Mouse (Mus musculus): ENCODE data around the gene Brpf1. TPM values are rescaled to one million over a fixed set of nuclear protein-coding genes. Genes with fewer than 3 reads are reported as not detected.

Brpf1 gene
- polyA plus RNA-seq, 1 experiment from 2014 or later: 17.7 TPM

DNA sequence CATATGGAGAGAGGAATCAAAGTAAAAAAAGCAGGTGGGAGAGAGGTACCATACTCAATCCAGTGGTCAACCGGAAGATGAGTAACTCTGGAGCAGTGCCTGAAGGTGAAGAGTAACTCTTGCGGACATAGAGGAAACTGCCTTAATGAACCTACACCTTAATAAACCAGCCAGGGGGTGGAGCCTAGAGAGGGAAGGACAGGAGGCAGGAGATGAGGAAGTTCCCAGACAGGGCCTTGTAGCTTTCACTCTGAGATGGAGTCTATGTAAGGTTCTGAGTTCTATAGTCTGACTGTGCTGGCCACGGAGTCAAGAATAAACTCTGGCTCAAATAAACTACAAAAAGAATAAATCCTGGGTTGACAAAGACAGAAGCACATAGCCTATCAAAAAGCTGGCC lies 22.0 kb upstream of the Brpf1 start:
- WGBS: 71% methylated on average over 3 of the region's 3 CpGs
- no peak for DNase-seq (ENCODE audit: low spot score)
- Histone ChIP-seq H3K36me3 (peaks cover 3% of the 10 kb centered on the region; the same call in 1 of the 2 replicates), H3K27ac (no peak overlapping the region), H3K27me3 (ENCODE audit: insufficient read depth, poor library complexity, severe bottlenecking) (peaks cover 50% of the 10 kb centered on the region), H3K9me3 (no peaks in the 10 kb centered on the region), H3K4me3 (no peak overlapping the region), H3K4me1 (peaks cover 19% of the 10 kb centered on the region)

DNA sequence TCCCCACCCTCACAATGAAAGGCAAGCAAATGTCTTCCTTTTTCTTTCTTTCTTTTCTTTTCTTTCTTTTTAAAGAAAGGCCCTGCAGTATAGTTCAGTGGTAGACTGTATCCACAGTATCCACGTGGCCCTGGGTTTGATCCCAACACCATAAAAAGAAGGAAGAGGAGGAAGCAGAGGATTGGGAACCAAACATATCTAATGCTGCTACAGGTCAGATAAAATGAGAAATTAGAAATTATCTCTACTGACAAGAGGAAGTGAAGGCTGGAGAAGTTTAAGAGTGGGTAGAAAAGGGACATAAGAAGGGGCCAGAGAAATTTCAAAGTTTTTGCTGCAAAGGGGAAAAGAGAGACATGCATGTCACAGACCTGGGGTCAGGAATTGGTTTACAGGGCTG lies 20.6 kb upstream of the Brpf1 start:
- Histone ChIP-seq H3K36me3 (no peaks in the 10 kb centered on the region), H3K9me3 (no peaks in the 10 kb centered on the region), H3K4me3 (no peak overlapping the region), H3K27me3 (ENCODE audit: insufficient read depth, poor library complexity, severe bottlenecking) (peaks cover 48% of the 10 kb centered on the region), H3K4me1 (peaks cover 19% of the 10 kb centered on the region), H3K27ac (no peak overlapping the region)
- WGBS: 63% methylated on average over 1 of the region's 1 CpGs
- no peak for DNase-seq (ENCODE audit: low spot score)

DNA sequence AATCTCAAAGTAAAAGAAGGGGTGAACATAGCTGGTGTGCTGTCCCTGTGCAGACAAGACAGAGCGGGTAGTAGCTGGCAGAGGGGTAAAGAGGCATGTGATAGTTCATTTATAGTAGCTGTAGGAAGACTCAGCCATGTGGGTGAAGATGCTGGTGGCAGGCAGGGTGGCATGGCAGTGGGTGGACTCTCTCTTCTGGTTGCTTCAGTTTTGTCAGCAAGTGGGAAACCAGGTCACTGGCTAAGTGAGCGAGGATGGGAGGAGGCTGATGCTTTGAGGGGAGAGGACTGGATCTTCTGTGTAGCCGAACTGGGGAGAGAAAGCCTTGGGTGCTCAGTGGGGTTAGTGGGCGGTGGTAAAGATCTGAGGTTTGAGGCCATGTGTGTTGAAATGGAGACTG lies 19.7 kb upstream of the Brpf1 start:
- H3K27ac ChIP-seq: no peak overlapping the region
- peaks cover 39% of the 10 kb centered on the region for H3K27me3 ChIP-seq (ENCODE audit: insufficient read depth, poor library complexity, severe bottlenecking)
- no peaks in the 10 kb centered on the region for H3K9me3 ChIP-seq
- peaks cover 14% of the 10 kb centered on the region for H3K4me1 ChIP-seq
- DNase-seq (ENCODE audit: low spot score): no peak
- no peak overlapping the region for H3K4me3 ChIP-seq
- 59% methylated on average over 4 of the region's 4 CpGs for WGBS
- no peaks in the 10 kb centered on the region for H3K36me3 ChIP-seq

DNA sequence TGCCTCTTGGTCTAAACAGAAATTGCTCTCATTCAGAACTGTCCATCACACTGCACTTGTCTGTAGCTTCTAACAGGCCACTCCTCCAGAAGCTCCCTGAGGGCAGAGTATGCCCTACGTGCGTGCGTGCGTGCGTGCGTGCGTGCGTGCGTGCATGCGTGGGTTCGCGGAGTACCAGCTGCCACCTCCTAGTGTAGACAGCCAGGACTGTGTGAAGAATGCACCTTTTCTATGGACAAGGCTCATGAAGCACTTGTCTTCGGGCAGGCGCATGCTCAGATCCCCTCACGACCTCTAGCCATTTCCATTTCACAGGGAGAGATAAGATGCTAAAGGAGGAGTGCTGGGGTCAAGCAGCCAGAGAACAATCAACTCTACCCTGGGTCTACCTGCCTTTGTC lies 17.6 kb upstream of the Brpf1 start:
- H3K4me1 ChIP-seq: no peaks in the 10 kb centered on the region
- no peaks in the 10 kb centered on the region for H3K36me3 ChIP-seq
- no peaks in the 10 kb centered on the region for H3K9me3 ChIP-seq
- H3K27ac ChIP-seq: no peak overlapping the region
- DNase-seq (ENCODE audit: low spot score): no peak
- H3K27me3 ChIP-seq (ENCODE audit: insufficient read depth, poor library complexity, severe bottlenecking): peaks cover 18% of the 10 kb centered on the region
- H3K4me3 ChIP-seq: no peak overlapping the region
- WGBS: 82% methylated on average over 15 of the region's 15 CpGs

DNA sequence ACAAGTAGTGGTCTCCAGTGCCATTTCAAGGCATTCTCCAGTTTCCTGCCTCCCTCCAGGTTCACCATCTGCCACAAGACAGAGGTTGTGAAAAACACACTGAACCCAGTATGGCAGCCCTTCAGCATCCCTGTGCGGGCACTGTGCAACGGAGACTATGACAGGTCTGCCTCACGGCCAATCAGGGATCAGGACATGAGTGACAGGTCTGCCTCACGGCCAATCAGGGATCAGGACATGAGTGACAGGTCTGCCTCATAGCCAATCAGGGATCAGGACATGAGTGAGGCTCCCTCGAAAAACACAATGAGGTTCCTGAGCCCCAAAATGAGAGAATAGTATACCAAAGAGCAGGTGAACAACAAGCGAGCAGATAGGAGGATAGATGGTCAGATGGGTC lies 16.6 kb upstream of the Brpf1 start:
- no peak for DNase-seq (ENCODE audit: low spot score)
- Histone ChIP-seq H3K27me3 (ENCODE audit: insufficient read depth, poor library complexity, severe bottlenecking) (peaks cover 8% of the 10 kb centered on the region), H3K9me3 (no peaks in the 10 kb centered on the region), H3K36me3 (no peaks in the 10 kb centered on the region), H3K4me1 (no peaks in the 10 kb centered on the region), H3K4me3 (no peak overlapping the region), H3K27ac (no peak overlapping the region)
- WGBS: 67% methylated on average over 6 of the region's 6 CpGs

DNA sequence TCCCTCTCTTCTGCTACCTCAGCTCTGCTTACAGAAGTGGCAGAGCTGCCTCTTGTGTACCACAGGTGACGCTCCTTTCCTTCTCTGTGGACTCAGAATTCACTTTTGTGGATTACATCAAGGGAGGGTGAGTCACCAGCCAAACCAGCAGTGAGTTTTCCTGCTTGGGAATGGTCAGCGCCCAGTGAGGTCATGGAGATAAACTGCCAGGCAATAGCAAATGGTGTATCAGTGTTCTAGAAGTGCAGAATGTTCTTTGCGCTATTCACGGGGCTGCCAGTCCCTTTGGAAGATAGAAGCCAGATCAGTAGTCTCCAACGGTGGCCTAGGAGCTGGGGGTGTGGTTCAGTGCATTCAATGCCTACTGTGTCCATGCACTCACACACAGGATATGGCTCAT lies 14.0 kb upstream of the Brpf1 start:
- WGBS: 54% methylated on average over 5 of the region's 5 CpGs
- H3K27ac ChIP-seq: no peak overlapping the region
- no peaks in the 10 kb centered on the region for H3K4me1 ChIP-seq
- no peaks in the 10 kb centered on the region for H3K27me3 ChIP-seq (ENCODE audit: insufficient read depth, poor library complexity, severe bottlenecking)
- H3K36me3 ChIP-seq: no peaks in the 10 kb centered on the region
- H3K4me3 ChIP-seq: no peak overlapping the region
- H3K9me3 ChIP-seq: no peaks in the 10 kb centered on the region
- no peak for DNase-seq (ENCODE audit: low spot score)

DNA sequence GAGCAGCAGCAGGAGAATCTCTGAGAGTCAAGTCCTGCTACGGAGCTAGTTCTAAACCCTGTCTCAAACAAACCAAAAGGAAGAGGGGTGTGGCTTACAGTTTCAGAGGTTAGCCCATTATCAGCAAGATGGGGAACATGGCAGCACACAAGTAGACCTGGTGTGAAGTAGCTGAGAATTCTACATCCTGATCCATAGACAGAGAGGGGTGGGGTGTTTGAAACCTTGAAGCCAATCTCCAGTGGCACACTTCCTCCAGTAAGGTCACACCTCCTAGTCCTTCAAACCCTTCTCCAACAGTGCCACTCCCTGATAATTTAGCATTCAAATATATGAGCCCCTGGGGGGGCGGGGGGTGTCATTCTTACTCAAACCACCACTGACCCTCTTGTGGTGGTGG lies 10.9 kb upstream of the Brpf1 start:
- no peak overlapping the region for H3K27ac ChIP-seq
- H3K4me3 ChIP-seq: no peak overlapping the region
- no peaks in the 10 kb centered on the region for H3K36me3 ChIP-seq
- H3K27me3 ChIP-seq (ENCODE audit: insufficient read depth, poor library complexity, severe bottlenecking): no peaks in the 10 kb centered on the region
- H3K4me1 ChIP-seq: peaks cover 4% of the 10 kb centered on the region; the same call in 1 of the 2 replicates
- no peak for DNase-seq (ENCODE audit: low spot score)
- no peaks in the 10 kb centered on the region for H3K9me3 ChIP-seq
- whole genome bisulfite sequencing: 66% methylated on average over 2 of the region's 2 CpGs

DNA sequence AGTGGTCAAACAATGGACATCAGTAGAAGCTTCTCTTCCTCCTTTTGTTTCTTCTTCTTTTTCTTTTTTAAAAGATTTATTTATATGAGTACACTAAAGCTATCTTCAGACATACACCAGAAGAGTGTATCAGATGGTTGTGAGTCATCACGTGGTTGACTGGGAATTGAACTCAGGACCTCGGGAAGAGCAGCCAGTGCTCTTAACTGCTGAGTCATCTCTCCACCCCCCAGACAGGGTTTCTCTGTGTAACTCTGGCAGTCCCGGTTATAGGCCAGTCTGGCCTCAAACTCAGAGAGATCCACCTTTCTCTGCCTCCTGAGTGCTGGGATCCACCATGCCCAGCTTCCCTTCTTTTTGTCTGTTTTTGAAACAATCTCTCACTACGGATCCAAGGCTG lies 10.3 kb upstream of the Brpf1 start:
- Histone ChIP-seq H3K27me3 (ENCODE audit: insufficient read depth, poor library complexity, severe bottlenecking) (no peaks in the 10 kb centered on the region), H3K36me3 (no peaks in the 10 kb centered on the region), H3K4me3 (no peak overlapping the region), H3K9me3 (no peaks in the 10 kb centered on the region), H3K27ac (no peak overlapping the region), H3K4me1 (peaks cover 7% of the 10 kb centered on the region; the same call in 1 of the 2 replicates)
- no peak for DNase-seq (ENCODE audit: low spot score)
- 64% methylated on average over 4 of the region's 4 CpGs for WGBS

DNA sequence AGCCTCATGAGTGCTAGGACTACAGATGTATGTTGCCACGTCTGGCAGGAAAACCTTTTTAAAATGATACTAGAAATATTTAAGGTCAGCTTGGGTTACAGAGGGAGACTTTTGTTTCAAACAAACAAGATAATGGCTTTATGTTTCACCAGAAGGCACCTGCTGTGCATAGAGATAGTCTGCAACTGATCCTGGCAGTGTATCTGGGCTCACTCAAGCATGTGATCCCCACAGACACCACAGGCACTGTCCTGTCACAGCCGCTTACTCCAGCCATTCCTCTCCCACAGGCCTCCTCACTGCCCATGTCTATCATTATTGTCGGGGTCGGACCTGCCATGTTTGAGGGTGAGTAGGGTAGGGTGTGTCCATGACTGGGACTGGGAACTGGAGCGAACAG lies 5.6 kb upstream of the Brpf1 start:
- Histone ChIP-seq H3K4me1 (peaks cover 15% of the 10 kb centered on the region; the same call in 1 of the 2 replicates), H3K4me3 (no peak overlapping the region), H3K27me3 (ENCODE audit: insufficient read depth, poor library complexity, severe bottlenecking) (no peaks in the 10 kb centered on the region), H3K9me3 (no peaks in the 10 kb centered on the region), H3K36me3 (no peaks in the 10 kb centered on the region), H3K27ac (no peak overlapping the region)
- DNase-seq (ENCODE audit: low spot score): no peak
- 78% methylated on average over 5 of the region's 5 CpGs for WGBS

DNA sequence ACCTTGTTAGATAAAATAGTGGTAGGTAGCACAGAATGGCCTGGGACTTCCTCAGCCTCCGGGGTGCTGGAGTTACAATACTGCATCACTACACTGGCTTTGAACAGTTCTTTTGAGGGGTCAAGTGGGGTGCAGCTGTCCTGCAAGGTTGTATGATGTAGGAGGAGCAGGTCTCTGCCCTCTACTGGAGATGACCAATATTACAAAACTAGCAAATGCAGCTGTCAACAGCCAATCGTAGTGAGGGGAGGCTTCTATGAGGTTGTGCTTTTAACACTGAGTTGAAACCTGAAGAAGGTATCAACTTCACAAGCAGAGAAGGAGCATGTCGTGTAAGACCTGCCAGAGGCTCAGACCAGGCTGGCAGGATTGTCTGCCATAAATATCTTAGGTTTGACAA lies 4.7 kb upstream of the Brpf1 start:
- Histone ChIP-seq H3K27ac (no peak overlapping the region), H3K9me3 (no peaks in the 10 kb centered on the region), H3K4me1 (peaks cover 15% of the 10 kb centered on the region; the same call in 1 of the 2 replicates), H3K27me3 (ENCODE audit: insufficient read depth, poor library complexity, severe bottlenecking) (no peaks in the 10 kb centered on the region), H3K4me3 (no peak overlapping the region), H3K36me3 (no peaks in the 10 kb centered on the region)
- WGBS: 23% methylated on average over 3 of the region's 3 CpGs
- DNase-seq (ENCODE audit: low spot score): no peak

DNA sequence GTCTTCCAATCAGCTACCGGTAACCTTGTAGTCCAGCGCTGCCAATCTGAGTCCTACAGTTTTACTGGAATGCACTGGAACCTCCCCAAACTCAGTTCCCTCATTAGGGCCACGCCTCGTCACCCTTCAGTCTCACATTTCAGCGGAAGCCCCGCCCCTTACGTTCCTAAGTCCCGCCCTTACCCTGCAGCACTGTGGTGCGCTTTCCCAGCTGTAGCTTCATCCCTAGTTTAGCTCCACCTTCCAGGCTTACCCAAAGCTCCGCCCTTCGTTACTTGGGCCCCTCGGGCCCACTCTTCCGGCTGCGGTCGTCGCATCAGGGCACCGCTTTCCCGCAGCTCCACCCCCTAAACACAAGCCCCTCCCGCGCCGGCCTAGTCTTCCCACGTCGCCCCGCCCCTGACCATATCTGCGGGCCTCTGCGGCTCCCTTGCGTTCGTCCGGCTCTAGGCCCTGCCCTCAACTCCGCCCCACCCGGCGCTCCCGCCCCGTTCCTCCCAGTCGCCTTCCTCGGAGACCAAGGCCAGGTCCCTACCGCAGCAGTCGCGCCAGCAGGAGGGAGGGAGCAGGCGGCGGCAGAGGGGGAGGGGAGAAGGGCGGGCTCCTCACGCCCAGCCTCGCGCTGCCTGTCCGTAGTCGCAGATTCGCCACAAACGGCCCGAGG lies 483 bp upstream of the Brpf1 start:
- DNase-seq (ENCODE audit: low spot score): peak; percentile 100
- H3K27ac ChIP-seq: peak overlapping the region; percentile 100
- peaks cover 16% of the 10 kb centered on the region for H3K36me3 ChIP-seq
- under 1% methylated on average over 45 of the region's 50 CpGs for whole genome bisulfite sequencing
- H3K9me3 ChIP-seq: no peaks in the 10 kb centered on the region
- H3K4me3 ChIP-seq: peak overlapping the region; percentile 80
- no peaks in the 10 kb centered on the region for H3K27me3 ChIP-seq (ENCODE audit: insufficient read depth, poor library complexity, severe bottlenecking)
- H3K4me1 ChIP-seq: peaks cover 35% of the 10 kb centered on the region

DNA sequence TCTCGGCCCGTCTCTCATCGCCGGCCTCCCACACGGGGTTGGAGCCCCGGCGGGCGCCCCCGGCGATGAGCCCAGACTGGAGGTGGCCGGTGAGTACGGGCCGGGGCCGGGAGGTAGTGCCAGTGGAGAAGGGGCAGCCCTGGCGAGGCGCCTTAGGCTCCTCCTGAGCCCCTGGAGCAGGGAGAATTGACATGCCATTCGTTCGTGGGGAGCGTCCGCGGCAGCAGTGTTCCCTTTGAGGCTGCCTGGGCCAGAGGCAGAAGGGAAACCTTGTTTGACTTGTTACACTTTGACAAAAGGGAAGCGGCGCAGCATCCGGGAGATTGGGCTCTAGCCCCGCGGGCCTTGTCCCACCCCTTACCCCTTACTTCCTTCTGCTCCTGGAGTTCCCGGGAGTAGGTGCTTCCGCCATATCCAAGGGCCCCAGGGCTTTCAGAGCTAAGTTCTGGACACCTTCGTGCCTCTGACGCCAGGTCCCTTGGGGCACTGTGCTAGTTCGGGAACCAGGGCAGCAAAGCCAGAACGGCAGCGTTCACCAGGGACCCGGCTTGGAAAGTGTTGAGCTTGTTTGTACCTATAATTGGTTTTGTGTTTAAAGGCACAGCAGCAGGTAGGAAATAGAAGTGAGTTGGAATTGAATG lies 664 bp downstream of the Brpf1 start:
- Histone ChIP-seq H3K36me3 (peaks cover 27% of the 10 kb centered on the region), H3K9me3 (no peaks in the 10 kb centered on the region), H3K4me3 (peak overlapping the region; percentile 80), H3K27ac (peak overlapping the region; percentile 100), H3K4me1 (peaks cover 26% of the 10 kb centered on the region), H3K27me3 (ENCODE audit: insufficient read depth, poor library complexity, severe bottlenecking) (no peaks in the 10 kb centered on the region)
- DNase-seq (ENCODE audit: low spot score): no peak
- WGBS: under 1% methylated on average over 34 of the region's 34 CpGs

DNA sequence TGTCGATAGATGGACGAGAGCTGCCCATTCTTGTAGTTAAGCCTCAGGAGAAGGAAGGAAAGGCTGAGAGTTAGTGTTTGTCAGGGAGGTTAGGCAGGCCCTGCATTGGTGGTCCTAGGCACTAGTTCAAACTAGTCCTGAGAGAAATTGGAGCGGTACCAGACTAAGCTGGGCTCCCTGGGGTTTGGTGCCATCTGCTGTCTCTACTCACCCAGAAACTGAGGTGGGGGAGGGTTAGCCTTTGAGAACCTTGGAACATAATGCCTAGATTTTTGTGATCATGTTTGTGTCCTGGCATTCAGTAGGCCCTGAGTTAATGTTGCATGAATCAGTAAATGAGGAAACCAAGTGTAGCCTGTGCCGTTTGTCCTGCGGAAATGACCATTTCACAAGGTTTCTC lies 1.2 kb downstream of the Brpf1 start:
- H3K27ac ChIP-seq: peak overlapping the region; percentile 100; the same call in 1 of the 2 replicates
- no peaks in the 10 kb centered on the region for H3K27me3 ChIP-seq (ENCODE audit: insufficient read depth, poor library complexity, severe bottlenecking)
- 21% methylated on average over 5 of the region's 5 CpGs for WGBS

More for the DNA sequence above, 1.2 kb downstream of the Brpf1 start:
- Histone ChIP-seq H3K36me3 (peaks cover 32% of the 10 kb centered on the region), H3K9me3 (no peaks in the 10 kb centered on the region), H3K4me3 (peak overlapping the region; percentile 80), H3K4me1 (peaks cover 25% of the 10 kb centered on the region)
- no peak for DNase-seq (ENCODE audit: low spot score)

All from heart, embryonic 10.5 days (tissue).